Mouse (Mus musculus): ENCODE data around the gene Adamts16. TPM values are rescaled to one million over a fixed set of nuclear protein-coding genes. Genes with fewer than 3 reads are reported as not detected.
A peak's percentile ranks its signal among the peaks of the same experiment; 100 is the strongest.

Gene Adamts16
- polyA plus RNA-seq, 1 experiment from 2014 or later: 0.11 TPM

GRCm38 (mm10) chr13:70818982-70819381 is 22.6 kb downstream of the Adamts16 start:
- no peaks in the 10 kb centered on the region for H3K27me3 ChIP-seq (ENCODE audit: control insufficient read depth, insufficient read depth, low read length)
- no peak overlapping the region for H3K4me2 ChIP-seq (ENCODE audit: low read depth, low read length)
- WGBS: 47% methylated on average over 5 of the region's 5 CpGs
- H3K27ac ChIP-seq (ENCODE audit: low read length): no peak overlapping the region
- H3K36me3 ChIP-seq (ENCODE audit: control insufficient read depth, insufficient read depth): no peaks in the 10 kb centered on the region
- H3K4me3 ChIP-seq (ENCODE audit: low read length): no peak overlapping the region
- peak; percentile 18; the same call in 1 of the 2 replicates for ATAC-seq (replicated peaks; ENCODE audit: extremely low read depth, insufficient read depth, low FRiP score)
- no peaks in the 10 kb centered on the region for H3K4me1 ChIP-seq (ENCODE audit: control insufficient read depth, insufficient read depth, low read length)
- H3K9me3 ChIP-seq (replicated peaks; ENCODE audit: control insufficient read depth, low read length): no peaks in the 10 kb centered on the region
- H3K9ac ChIP-seq (ENCODE audit: low read length): no peak overlapping the region

GRCm38 (mm10) chr13:70814423-70814822 is 27.2 kb downstream of the Adamts16 start:
- no peaks in the 10 kb centered on the region for H3K27me3 ChIP-seq (ENCODE audit: control insufficient read depth, insufficient read depth, low read length)
- no peaks in the 10 kb centered on the region for H3K4me1 ChIP-seq (ENCODE audit: control insufficient read depth, insufficient read depth, low read length)
- H3K9ac ChIP-seq (ENCODE audit: low read length): no peak overlapping the region
- 47% methylated on average over 3 of the region's 3 CpGs for WGBS
- H3K4me2 ChIP-seq (ENCODE audit: low read depth, low read length): no peak overlapping the region
- no peak overlapping the region for H3K27ac ChIP-seq (ENCODE audit: low read length)
- H3K9me3 ChIP-seq (replicated peaks; ENCODE audit: control insufficient read depth, low read length): no peaks in the 10 kb centered on the region
- H3K4me3 ChIP-seq (ENCODE audit: low read length): no peak overlapping the region
- no peak for ATAC-seq (replicated peaks; ENCODE audit: extremely low read depth, insufficient read depth, low FRiP score)
- H3K36me3 ChIP-seq (ENCODE audit: control insufficient read depth, insufficient read depth): no peaks in the 10 kb centered on the region

- no peaks in the 10 kb centered on the region for H3K27me3 ChIP-seq (ENCODE audit: control insufficient read depth, insufficient read depth, low read length)
- H3K4me1 ChIP-seq (ENCODE audit: control insufficient read depth, insufficient read depth, low read length): no peaks in the 10 kb centered on the region
- H3K36me3 ChIP-seq (ENCODE audit: control insufficient read depth, insufficient read depth): no peaks in the 10 kb centered on the region
- 82% methylated on average over 3 of the region's 3 CpGs for WGBS
- H3K9me3 ChIP-seq (replicated peaks; ENCODE audit: control insufficient read depth, low read length): 0 out of 2 replicates have a peak, but pooled peaks cover 2% of the 10 kb centered on the region
- H3K9ac ChIP-seq (ENCODE audit: low read length): no peak overlapping the region
- H3K27ac ChIP-seq (ENCODE audit: low read length): no peak overlapping the region
- no peak overlapping the region for H3K4me3 ChIP-seq (ENCODE audit: low read length)
- H3K4me2 ChIP-seq (ENCODE audit: low read depth, low read length): no peak overlapping the region
- ATAC-seq (replicated peaks; ENCODE audit: extremely low read depth, insufficient read depth, low FRiP score): no peak
These were observed 36.1 kb downstream of the Adamts16 start for GRCm38 (mm10) chr13:70805506-70805905.

GRCm38 (mm10) chr13:70802849-70803248 is 38.8 kb downstream of the Adamts16 start:
- 79% methylated on average over 1 of the region's 1 CpGs for WGBS
- no peak overlapping the region for H3K4me2 ChIP-seq (ENCODE audit: low read depth, low read length)
- no peak for ATAC-seq (replicated peaks; ENCODE audit: extremely low read depth, insufficient read depth, low FRiP score)
- H3K36me3 ChIP-seq (ENCODE audit: control insufficient read depth, insufficient read depth): no peaks in the 10 kb centered on the region
- no peak overlapping the region for H3K27ac ChIP-seq (ENCODE audit: low read length)
- 0 out of 2 replicates have a peak, but pooled peaks cover 2% of the 10 kb centered on the region for H3K9me3 ChIP-seq (replicated peaks; ENCODE audit: control insufficient read depth, low read length)
- H3K27me3 ChIP-seq (ENCODE audit: control insufficient read depth, insufficient read depth, low read length): no peaks in the 10 kb centered on the region
- H3K9ac ChIP-seq (ENCODE audit: low read length): no peak overlapping the region
- H3K4me3 ChIP-seq (ENCODE audit: low read length): no peak overlapping the region
- peaks cover 2% of the 10 kb centered on the region; the same call in 1 of the 2 replicates for H3K4me1 ChIP-seq (ENCODE audit: control insufficient read depth, insufficient read depth, low read length)

GRCm38 (mm10) chr13:70799322-70799721 is 42.3 kb downstream of the Adamts16 start:
- Histone ChIP-seq H3K9ac (ENCODE audit: low read length) (no peak overlapping the region), H3K27ac (ENCODE audit: low read length) (no peak overlapping the region), H3K4me3 (ENCODE audit: low read length) (no peak overlapping the region), H3K36me3 (ENCODE audit: control insufficient read depth, insufficient read depth) (no peaks in the 10 kb centered on the region), H3K9me3 (replicated peaks; ENCODE audit: control insufficient read depth, low read length) (0 out of 2 replicates have a peak, but pooled peaks cover 2% of the 10 kb centered on the region), H3K4me2 (ENCODE audit: low read depth, low read length) (no peak overlapping the region), H3K4me1 (ENCODE audit: control insufficient read depth, insufficient read depth, low read length) (peaks cover 2% of the 10 kb centered on the region; the same call in 1 of the 2 replicates), H3K27me3 (ENCODE audit: control insufficient read depth, insufficient read depth, low read length) (no peaks in the 10 kb centered on the region)
- no peak for ATAC-seq (replicated peaks; ENCODE audit: extremely low read depth, insufficient read depth, low FRiP score)
- WGBS: 49% methylated on average over 3 of the region's 3 CpGs

- 44% methylated on average over 5 of the region's 5 CpGs for WGBS
- Histone ChIP-seq H3K27ac (ENCODE audit: low read length) (no peak overlapping the region), H3K27me3 (ENCODE audit: control insufficient read depth, insufficient read depth, low read length) (no peaks in the 10 kb centered on the region), H3K4me2 (ENCODE audit: low read depth, low read length) (no peak overlapping the region), H3K4me3 (ENCODE audit: low read length) (no peak overlapping the region), H3K4me1 (ENCODE audit: control insufficient read depth, insufficient read depth, low read length) (peaks cover 2% of the 10 kb centered on the region; the same call in 1 of the 2 replicates), H3K36me3 (ENCODE audit: control insufficient read depth, insufficient read depth) (no peaks in the 10 kb centered on the region), H3K9me3 (replicated peaks; ENCODE audit: control insufficient read depth, low read length) (no peaks in the 10 kb centered on the region), H3K9ac (ENCODE audit: low read length) (no peak overlapping the region)
- ATAC-seq (replicated peaks; ENCODE audit: extremely low read depth, insufficient read depth, low FRiP score): peak; percentile 60; the same call in 1 of the 2 replicates
These were observed 43.2 kb downstream of the Adamts16 start for GRCm38 (mm10) chr13:70798396-70798795.

GRCm38 (mm10) chr13:70794074-70794572 is 47.5 kb downstream of the Adamts16 start:
- Histone ChIP-seq H3K9me3 (replicated peaks; ENCODE audit: control insufficient read depth, low read length) (no peaks in the 10 kb centered on the region), H3K4me2 (ENCODE audit: low read depth, low read length) (no peak overlapping the region), H3K9ac (ENCODE audit: low read length) (no peak overlapping the region), H3K4me3 (ENCODE audit: low read length) (no peak overlapping the region), H3K4me1 (ENCODE audit: control insufficient read depth, insufficient read depth, low read length) (peaks cover 2% of the 10 kb centered on the region; the same call in 1 of the 2 replicates), H3K27me3 (ENCODE audit: control insufficient read depth, insufficient read depth, low read length) (no peaks in the 10 kb centered on the region), H3K27ac (ENCODE audit: low read length) (no peak overlapping the region), H3K36me3 (ENCODE audit: control insufficient read depth, insufficient read depth) (no peaks in the 10 kb centered on the region)
- 59% methylated on average over 8 of the region's 8 CpGs for WGBS
- no peak for ATAC-seq (replicated peaks; ENCODE audit: extremely low read depth, insufficient read depth, low FRiP score)

GRCm38 (mm10) chr13:70793660-70794059 is 48.0 kb downstream of the Adamts16 start:
- 67% methylated on average over 4 of the region's 4 CpGs for WGBS
- Histone ChIP-seq H3K9ac (ENCODE audit: low read length) (no peak overlapping the region), H3K4me1 (ENCODE audit: control insufficient read depth, insufficient read depth, low read length) (no peaks in the 10 kb centered on the region; the same call in 1 of the 2 replicates), H3K4me3 (ENCODE audit: low read length) (no peak overlapping the region), H3K27ac (ENCODE audit: low read length) (no peak overlapping the region), H3K4me2 (ENCODE audit: low read depth, low read length) (no peak overlapping the region), H3K9me3 (replicated peaks; ENCODE audit: control insufficient read depth, low read length) (no peaks in the 10 kb centered on the region), H3K27me3 (ENCODE audit: control insufficient read depth, insufficient read depth, low read length) (no peaks in the 10 kb centered on the region), H3K36me3 (ENCODE audit: control insufficient read depth, insufficient read depth) (no peaks in the 10 kb centered on the region)
- ATAC-seq (replicated peaks; ENCODE audit: extremely low read depth, insufficient read depth, low FRiP score): no peak

GRCm38 (mm10) chr13:70792950-70793349 is 48.7 kb downstream of the Adamts16 start:
- Histone ChIP-seq H3K4me1 (ENCODE audit: control insufficient read depth, insufficient read depth, low read length) (no peaks in the 10 kb centered on the region), H3K36me3 (ENCODE audit: control insufficient read depth, insufficient read depth) (no peaks in the 10 kb centered on the region), H3K27me3 (ENCODE audit: control insufficient read depth, insufficient read depth, low read length) (0 out of 2 replicates have a peak, but pooled peaks cover 2% of the 10 kb centered on the region), H3K4me3 (ENCODE audit: low read length) (no peak overlapping the region), H3K27ac (ENCODE audit: low read length) (no peak overlapping the region), H3K9me3 (replicated peaks; ENCODE audit: control insufficient read depth, low read length) (no peaks in the 10 kb centered on the region), H3K4me2 (ENCODE audit: low read depth, low read length) (no peak overlapping the region), H3K9ac (ENCODE audit: low read length) (no peak overlapping the region)
- ATAC-seq (replicated peaks; ENCODE audit: extremely low read depth, insufficient read depth, low FRiP score): no peak
- WGBS: 82% methylated on average over 7 of the region's 7 CpGs
